Comparison of ENCODE assay signal across 9 mouse cellular contexts in genomic region chr7:83668724-83669123, GRCm38 (mm10). TPM values are rescaled to one million over a fixed set of nuclear protein-coding genes. Genes with fewer than 3 reads are reported as not detected.
DNase-seq lines count a peak whose midpoint lies in the region; ATAC-seq and TF ChIP-seq lines count a peak whose summit lies in the region.
"Had no signal": no experiment of that assay in that cellular context is flagged by ENCODE, and none has a peak within 500 bp of the region (broad histone marks: within the 10 kb centered on the region; RNA-seq: fewer than 3 reads in every experiment).

No protein-coding gene starts in this region.

- no peak overlapping the region for H3K4me2 ChIP-seq in kidney, embryonic 14.5 days (replicated peaks; ENCODE audit: low read depth, low read length)
- H3K4me2 ChIP-seq in hindbrain, embryonic 11.5 days (replicated peaks; ENCODE audit: low read depth, low read length) = no peak overlapping the region
- H3K4me2 ChIP-seq in midbrain, postnatal 0 days (ENCODE audit: low read depth, low read length, poor library complexity, severe bottlenecking) = no peak overlapping the region
- H3K4me2 ChIP-seq: liver, embryonic 15.5 days had no signal

- DNase-seq in kidney, adult 11 months = peak; percentile 29
- DNase-seq in ZHBTc4 (ENCODE audit: low read depth, low spot score) = peak; percentile 42
- DNase-seq in embryo, embryonic 10.5 days (ENCODE audit: low spot score) = peak; percentile 74
- peak; percentile 63 for DNase-seq in hindbrain, embryonic 11.5 days (ENCODE audit: low spot score)
- peak; percentile 67 to 78 for DNase-seq in left cerebral cortex, postnatal 25 days (ENCODE audit: low spot score in 2 of 2)
- DNase-seq in midbrain, postnatal 0 days (ENCODE audit: low spot score) = peak; percentile 79

- intact Hi-C loops in left cerebral cortex, postnatal 25 days (cut with DNase I) = loop anchor here (2.0 to 5.0 kb wide), 3 partner anchors 106 to 219 kb away; no protein-coding TSS in a partner anchor

- peak; percentile 94 for TF ChIP-seq CTCF in midbrain, postnatal 0 days (IDR thresholded peaks at IDR 0.05)

- no peaks in the 10 kb centered on the region for H3K27me3 ChIP-seq in kidney, embryonic 14.5 days (ENCODE audit: control insufficient read depth, insufficient read depth, low read length)
- H3K27me3 ChIP-seq in hindbrain, embryonic 11.5 days (ENCODE audit: control insufficient read depth, insufficient read depth, low read length) = no peaks in the 10 kb centered on the region
- no peaks in the 10 kb centered on the region for H3K27me3 ChIP-seq in midbrain, postnatal 0 days (ENCODE audit: insufficient read depth, low read length)
- H3K27me3 ChIP-seq: liver, embryonic 15.5 days had no signal

- no peaks in the 10 kb centered on the region for H3K4me1 ChIP-seq in kidney, embryonic 14.5 days (ENCODE audit: control insufficient read depth, insufficient read depth, low read length)
- no peaks in the 10 kb centered on the region for H3K4me1 ChIP-seq in hindbrain, embryonic 11.5 days (replicated peaks; ENCODE audit: control insufficient read depth, insufficient read depth, low read length)
- H3K4me1 ChIP-seq in midbrain, postnatal 0 days (ENCODE audit: insufficient read depth, low read length) = no peaks in the 10 kb centered on the region

- no peaks in the 10 kb centered on the region for H3K36me3 ChIP-seq in kidney, embryonic 14.5 days (ENCODE audit: control insufficient read depth, insufficient read depth, low read length)
- no peaks in the 10 kb centered on the region for H3K36me3 ChIP-seq in hindbrain, embryonic 11.5 days (ENCODE audit: control insufficient read depth, insufficient read depth, low read length)
- H3K36me3 ChIP-seq in midbrain, postnatal 0 days (ENCODE audit: insufficient read depth, low read length) = no peaks in the 10 kb centered on the region
- H3K36me3 ChIP-seq: liver, embryonic 15.5 days had no signal

- no peak for ATAC-seq in kidney, embryonic 14.5 days (ENCODE audit: low FRiP score, low TSS enrichment)
- peak; percentile 22; the same call in 1 of the 2 replicates for ATAC-seq in hindbrain, embryonic 11.5 days (ENCODE audit: low FRiP score)
- ATAC-seq in midbrain, postnatal 0 days (ENCODE audit: low FRiP score) = peak; percentile 83
- ATAC-seq in erythroid progenitor cell, adult 5-6 weeks (replicated peaks; ENCODE audit: low FRiP score, poor library complexity, severe bottlenecking) = no peak

- WGBS in kidney, embryonic 14.5 days = 22% methylated on average over 1 of the region's 1 CpGs
- WGBS in hindbrain, embryonic 11.5 days = 27% methylated on average over 1 of the region's 1 CpGs
- WGBS in midbrain, postnatal 0 days = 5% methylated on average over 1 of the region's 1 CpGs

- no peak overlapping the region for H3K27ac ChIP-seq in kidney, embryonic 14.5 days (ENCODE audit: low read depth, low read length)
- no peak overlapping the region for H3K27ac ChIP-seq in hindbrain, embryonic 11.5 days (ENCODE audit: low read depth, low read length)
- peak overlapping the region; percentile 47; the same call in 1 of the 2 replicates for H3K27ac ChIP-seq in midbrain, postnatal 0 days (ENCODE audit: low read depth, low read length)
- H3K27ac ChIP-seq: liver, embryonic 15.5 days had no signal

- H3K9me3 ChIP-seq in kidney, embryonic 14.5 days (ENCODE audit: control insufficient read depth, low read length) = no peaks in the 10 kb centered on the region
- no peaks in the 10 kb centered on the region for H3K9me3 ChIP-seq in hindbrain, embryonic 11.5 days (ENCODE audit: control insufficient read depth, low read length)
- H3K9me3 ChIP-seq in midbrain, postnatal 0 days (ENCODE audit: low read length) = no peaks in the 10 kb centered on the region
- H3K9me3 ChIP-seq: liver, embryonic 15.5 days had no signal

- H3K4me3 ChIP-seq in kidney, embryonic 14.5 days (ENCODE audit: low read length) = no peak overlapping the region
- no peak overlapping the region for H3K4me3 ChIP-seq in hindbrain, embryonic 11.5 days (ENCODE audit: low read depth, low read length)
- no peak overlapping the region for H3K4me3 ChIP-seq in midbrain, postnatal 0 days (ENCODE audit: low read depth, low read length)
- H3K4me3 ChIP-seq: liver, embryonic 15.5 days had no signal

- H3K9ac ChIP-seq in kidney, embryonic 14.5 days (ENCODE audit: low read depth, low read length) = no peak overlapping the region
- no peak overlapping the region for H3K9ac ChIP-seq in hindbrain, embryonic 11.5 days (ENCODE audit: low read depth, low read length)
- no peak overlapping the region for H3K9ac ChIP-seq in midbrain, postnatal 0 days (replicated peaks; ENCODE audit: low read length, poor library complexity, severe bottlenecking)
- H3K9ac ChIP-seq: liver, embryonic 15.5 days had no signal

RNA-seq across cellular contexts. Expression of gene Stard5, which starts 37.0 kb away (rescaled TPM):
- polyA plus RNA-seq in kidney, embryonic 14.5 days (2014; fragmentation: Nextera tagmentation; extraction: Ambion mirVana) = 13.0 and 19.4 TPM in 2 replicates
- polyA plus RNA-seq in hindbrain, embryonic 11.5 days (2014; fragmentation: Nextera tagmentation; extraction: Ambion mirVana) = 12.5 and 13.4 TPM in 2 replicates
- total RNA-seq in left cerebral cortex, postnatal 25 days (2021) = 1 to 10 TPM; 6.5 to 9.6 TPM
- total RNA-seq in midbrain, postnatal 0 days (2014; rRNA removed) = 6.8 TPM in 2 replicates
- polyA plus RNA-seq in midbrain, postnatal 0 days (2015; fragmentation: Nextera tagmentation; extraction: Ambion mirVana) = 4.3 and 5.5 TPM in 2 replicates
- total RNA-seq in erythroid progenitor cell, adult 5-6 weeks (2015; ENCODE audit: low replicate concordance) = 4.7 TPM in 1 of 2 replicates, not detected in the other
- 4.5 and 5.5 TPM in 2 replicates for total RNA-seq in erythroid progenitor cell, adult 5-6 weeks (2017; ENCODE audit: low replicate concordance)

Comparison
In these comparisons a context has a peak if more than half of its experiments do, and no peak if none do; other contexts are left out.
1. DNase-seq: peak in every context shown above with its lines; median percentile 79 in midbrain, postnatal 0 days; 74 in embryo, embryonic 10.5 days; 72 in left cerebral cortex, postnatal 25 days; 63 in hindbrain, embryonic 11.5 days; 42 in ZHBTc4; 29 in kidney, adult 11 months.
2. ATAC-seq: peak in hindbrain, embryonic 11.5 days (single experiment) and midbrain, postnatal 0 days (single experiment); none in kidney, embryonic 14.5 days (single experiment) and erythroid progenitor cell, adult 5-6 weeks (single experiment).